34 mouse cellular contexts compared by ENCODE assay signal in the genomic region with DNA sequence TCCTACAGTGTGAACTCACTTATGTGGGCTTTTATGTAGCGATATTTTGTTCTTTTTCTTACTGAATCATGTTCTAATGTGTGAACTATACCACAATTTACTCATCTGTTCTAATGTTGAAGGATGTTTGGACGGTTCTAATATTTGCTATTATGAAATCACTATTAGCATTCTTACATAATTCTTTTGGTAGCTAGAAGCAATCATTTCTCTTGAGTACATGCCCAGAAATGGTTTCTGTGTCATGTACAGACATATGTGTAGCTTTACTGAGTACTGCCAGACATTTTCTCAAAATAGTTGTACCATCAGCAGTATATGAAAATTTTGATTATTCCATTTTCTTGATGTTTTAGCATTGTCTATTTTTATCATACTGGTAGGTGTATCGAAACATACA. TPM values are rescaled to one million over a fixed set of nuclear protein-coding genes. Genes with fewer than 3 reads are reported as not detected.
A peak's percentile ranks its signal among the peaks of the same experiment; 100 is the strongest.
DNase-seq lines count a peak whose midpoint lies in the region; ATAC-seq lines count a peak whose summit lies in the region.
"Had no signal": no experiment of that assay in that cellular context is flagged by ENCODE, and none has a peak within 500 bp of the region (broad histone marks: within the 10 kb centered on the region; RNA-seq: fewer than 3 reads in every experiment).

No protein-coding gene starts in this region.

- ATAC-seq in frontal cortex, adult (ENCODE audit: low TSS enrichment): 0 out of 2 replicates have a peak, but pooled peaks have one; percentile 38
- no peak for ATAC-seq in erythroid progenitor cell, adult 5-6 weeks (replicated peaks; ENCODE audit: low FRiP score, poor library complexity, severe bottlenecking)
- ATAC-seq: activated CD4-positive, CD25-positive, alpha-beta regulatory T cell, adult 4 months; CD4-positive, CD25-positive, alpha-beta regulatory T cell, adult 4 months; forebrain, embryonic 14.5 days; forebrain, embryonic 16.5 days; Patski had no signal

- no peak for DNase-seq in frontal cortex, postnatal 10 days (ENCODE audit: low spot score in 2 of 2)
- DNase-seq in layer of hippocampus, adult 9-11 months: peak; percentile 21
- no peak for DNase-seq in layer of hippocampus, adult 8-10 months (ENCODE audit: low spot score in 2 of 2)
- DNase-seq in brain, adult 2 months (ENCODE audit: low read depth, low spot score): peak; percentile 26
- peak; percentile 33 for DNase-seq in gonadal fat pad, adult 2 months (ENCODE audit: low read depth)
- DNase-seq: adrenal gland, adult 8-10 months; adrenal gland, postnatal 14 days; adrenal gland, postnatal 36 days; B cell, adult 2 months; cerebellum, adult 11 months; cerebellum, adult 18-20 months; cerebellum, adult 8-10 months; cerebellum, adult 9-11 months; cerebellum, postnatal 14 days; cerebellum, postnatal 36 days; embryo, embryonic 11 days had no signal

RNA-seq across cellular contexts. Expression of a gene that starts 7.4 kb away (rescaled TPM):
- not detected for total RNA-seq in layer of hippocampus, adult 8-10 months (2022)
- not detected in 2 replicates for polyA plus RNA-seq in gonadal fat pad, adult 2 months (2012; rRNA removed)
- not detected in 2 replicates for total RNA-seq in erythroid progenitor cell, adult 5-6 weeks (2015; ENCODE audit: low replicate concordance)
- not detected in 2 replicates for total RNA-seq in erythroid progenitor cell, adult 5-6 weeks (2017; ENCODE audit: low replicate concordance)
- total RNA-seq: adrenal gland, adult 18-20 months; adrenal gland, adult 8-10 months; adrenal gland, postnatal 14 days; adrenal gland, postnatal 36 days; common myeloid progenitor, adult 5-6 weeks had no signal
- polyA plus RNA-seq: activated CD4-positive, CD25-positive, alpha-beta regulatory T cell, adult 4 months; brain, embryonic 14.5 days; CD4-positive, CD25-positive, alpha-beta regulatory T cell, adult 4 months; embryonic facial prominence, embryonic 11.5 days; embryonic facial prominence, embryonic 13.5 days; embryonic facial prominence, embryonic 15.5 days; erythroblast, embryonic 14.5 days; forebrain, embryonic 10.5 days; forebrain, embryonic 12.5 days; forebrain, embryonic 14.5 days; G1E; Patski had no signal

RNA-seq across cellular contexts. Expression of a gene that starts 34.5 kb away (rescaled TPM):
- 100 to 1,000 TPM; 119 to 157 (median 137) TPM for total RNA-seq in layer of hippocampus, adult 8-10 months (2022)
- 1.9 and 2.1 TPM in 2 replicates for polyA plus RNA-seq in gonadal fat pad, adult 2 months (2012; rRNA removed)
- total RNA-seq in erythroid progenitor cell, adult 5-6 weeks (2015; ENCODE audit: low replicate concordance): 0.72 and 0.84 TPM in 2 replicates
- 0.51 TPM in 1 of 2 replicates, not detected in the other for total RNA-seq in erythroid progenitor cell, adult 5-6 weeks (2017; ENCODE audit: low replicate concordance)
- total RNA-seq: CH12.LX had no signal
- polyA plus RNA-seq: activated CD4-positive, CD25-positive, alpha-beta regulatory T cell, adult 4 months; CD4-positive, CD25-positive, alpha-beta regulatory T cell, adult 4 months; erythroblast, embryonic 14.5 days; G1E; Patski had no signal

Comparison
In these comparisons a context has a peak if more than half of its experiments do, and no peak if none do; other contexts are left out.
1. DNase-seq: peak in layer of hippocampus, adult 9-11 months (single experiment), brain, adult 2 months (single experiment) and gonadal fat pad, adult 2 months (single experiment); none in frontal cortex, postnatal 10 days (0 of 2) and layer of hippocampus, adult 8-10 months (0 of 2).
2. RNA of a gene that starts 34.5 kb away (total RNA-seq): 119 to 157 TPM in layer of hippocampus, adult 8-10 months; 0.51 to 0.84 TPM in erythroid progenitor cell, adult 5-6 weeks; every median in the first group is over 10 times any median in the second.